Mouse (Mus musculus) heart, adult 2 months (tissue): ENCODE data around the gene Atp6v1g2. TPM values are rescaled to one million over a fixed set of nuclear protein-coding genes. Genes with fewer than 3 reads are reported as not detected.
A peak's percentile ranks its signal among the peaks of the same experiment; 100 is the strongest.

Experiments
- DNase-seq, 2 experiments: peaks; one replicate each; pipeline ENCODE4 v3.0.0; 2021
- H3K27ac ChIP-seq: fragments of 200-600 bp; 2 replicates; pipeline ENCODE4 v1.8.1; 2022
- H3K27me3 ChIP-seq: fragments of 200-500 bp; 2 replicates; pipeline ENCODE4 v1.6.1; 2012; ENCODE audit warnings: mild to moderate bottlenecking, low read length, inconsistent platforms, mixed read lengths; ENCODE audit not compliant: control insufficient read depth, insufficient read depth
- H3K36me3 ChIP-seq: fragments of 200-500 bp; 2 replicates; pipeline ENCODE4 v1.6.1; 2012; ENCODE audit warnings: low read length, inconsistent platforms; ENCODE audit not compliant: control insufficient read depth, insufficient read depth
- H3K4me1 ChIP-seq: fragments of 200-500 bp; 2 replicates; pipeline ENCODE4 v1.6.1; 2011; ENCODE audit warnings: low read length; ENCODE audit not compliant: control insufficient read depth, insufficient read depth
- H3K4me3 ChIP-seq: fragments of 200-600 bp; 2 replicates; pipeline ENCODE4 v1.8.1; 2022
- H3K79me2 ChIP-seq: fragments of 200-500 bp; replicated peaks from 2 replicates; pipeline ENCODE4 v1.6.1; 2012; ENCODE audit warnings: mild to moderate bottlenecking, inconsistent platforms, low read length, moderate library complexity, mixed read lengths; ENCODE audit not compliant: control insufficient read depth, insufficient read depth
- H3K9ac ChIP-seq: fragments of 200-500 bp; 2 replicates; pipeline ENCODE4 v1.6.1; 2012; ENCODE audit warnings: low read depth, mild to moderate bottlenecking, control low read depth, inconsistent platforms, low read length, mixed read lengths
- CTCF ChIP-seq: fragments of 200-600 bp; IDR thresholded peaks from 2 replicates; pipeline ENCODE4 v1.8.1; 2022; ENCODE audit warnings: antibody characterized with exemption, mild to moderate bottlenecking, moderate library complexity
- EP300 ChIP-seq: fragments of 200-500 bp; IDR thresholded peaks from 2 replicates; pipeline ENCODE4 v1.6.1; 2011; ENCODE audit warnings: low read depth, low read length, control low read depth; ENCODE audit not compliant: insufficient read depth
- POLR2A ChIP-seq: fragments of 200-500 bp; IDR thresholded peaks from 2 replicates; pipeline ENCODE4 v1.6.1; 2011; ENCODE audit warnings: mild to moderate bottlenecking, low read depth, low read length, control low read depth; ENCODE audit not compliant: insufficient read depth
- WGBS: fragments of 180-500 bp; shearing (Covaris S2); methylation state at CpG from one replicate; pipeline ENCODE4 v1.1.7; 2018; 5-methylcytosine and 5-hydroxymethylcytosine counted together
- intact Hi-C: fragments of 180-260 bp; cut with DNase I; formaldehyde crosslinking; loops from one replicate; pipeline ENCODE4 v1.15.1; 2025
- polyA plus RNA-seq: library from polyadenylated mRNA; depleted of rRNA; stranded (reverse); fragments of >200 nt; gene quantifications from 2 replicates; pipeline ENCODE4 v1.2.3, GENCODE M21; 2012
- total RNA-seq, 2 experiments: library from RNA; stranded (reverse); gene quantifications; 2 replicates each; pipeline ENCODE4 v1.2.3; 2021

The Atp6v1g2 gene
- total and polyA plus RNA-seq, 3 experiments = 3.0 to 6.4 (median 3.2) TPM

- Histone ChIP-seq H3K4me1 (peaks cover 10% of the 10 kb centered on the region), H3K79me2 (peaks cover 4% of the 10 kb centered on the region), H3K36me3 (peaks cover 19% of the 10 kb centered on the region), H3K27me3 (no peaks in the 10 kb centered on the region), H3K4me3 (no peak overlapping the region), H3K27ac (no peak overlapping the region), H3K9ac (no peak overlapping the region)
- intact Hi-C loops = loop anchor here (10.0 kb wide), 1 partner anchor 414 kb away; the partner anchor contains the start of genes Dxo and Stk19
- DNase-seq = no peak
- 86% methylated on average over 14 of the region's 14 CpGs for WGBS
- TF ChIP-seq POLR2A (no peak), EP300 (no peak), CTCF (no peak)
These were observed 15.5 kb downstream of the Atp6v1g2 start for GRCm38 (mm10) chr17:35248986-35249385.

GRCm38 (mm10) chr17:35249451-35250197 lies 16.2 kb downstream of the Atp6v1g2 start:
- no peak overlapping the region for H3K9ac ChIP-seq
- no peaks in the 10 kb centered on the region for H3K79me2 ChIP-seq
- peaks cover 5% of the 10 kb centered on the region; the same call in 1 of the 2 replicates for H3K4me1 ChIP-seq
- no peak overlapping the region for H3K27ac ChIP-seq
- H3K4me3 ChIP-seq = no peak overlapping the region
- H3K27me3 ChIP-seq = no peaks in the 10 kb centered on the region
- intact Hi-C loops = loop anchor here (10.0 kb wide), 1 partner anchor 415 kb away; the partner anchor contains the start of genes Dxo and Stk19
- H3K36me3 ChIP-seq = peaks cover 13% of the 10 kb centered on the region
- WGBS = 81% methylated on average over 19 of the region's 19 CpGs
- TF ChIP-seq CTCF = no peak
- TF ChIP-seq EP300 = no peak
- TF ChIP-seq POLR2A = no peak
- no peak for DNase-seq

- Histone ChIP-seq H3K36me3 (peaks cover 6% of the 10 kb centered on the region; the same call in 1 of the 2 replicates), H3K4me3 (no peak overlapping the region), H3K79me2 (no peaks in the 10 kb centered on the region), H3K27ac (no peak overlapping the region), H3K27me3 (no peaks in the 10 kb centered on the region), H3K4me1 (peaks cover 5% of the 10 kb centered on the region; the same call in 1 of the 2 replicates), H3K9ac (no peak overlapping the region)
- no peak for DNase-seq
- 91% methylated on average over 3 of the region's 3 CpGs for WGBS
- no peak for TF ChIP-seq POLR2A
- no peak for TF ChIP-seq EP300
- no peak for TF ChIP-seq CTCF
- intact Hi-C loops = no loop called here
These were observed 17.1 kb downstream of the Atp6v1g2 start for GRCm38 (mm10) chr17:35250348-35251120.

- H3K27ac ChIP-seq = no peak overlapping the region
- intact Hi-C loops = no loop called here
- H3K4me3 ChIP-seq = no peak overlapping the region
- 66% methylated on average over 15 of the region's 15 CpGs for WGBS
- H3K79me2 ChIP-seq = no peaks in the 10 kb centered on the region
- H3K9ac ChIP-seq = no peak overlapping the region
- peaks cover 5% of the 10 kb centered on the region; the same call in 1 of the 2 replicates for H3K36me3 ChIP-seq
- TF ChIP-seq POLR2A (no peak), EP300 (0 out of 2 replicates have a peak, but pooled peaks have one; percentile 9), CTCF (no peak)
- peaks cover 2% of the 10 kb centered on the region; the same call in 1 of the 2 replicates for H3K4me1 ChIP-seq
- DNase-seq = no peak
- H3K27me3 ChIP-seq = no peaks in the 10 kb centered on the region
These were observed 17.8 kb downstream of the Atp6v1g2 start for GRCm38 (mm10) chr17:35251162-35251719.

GRCm38 (mm10) chr17:35251981-35252380 lies 18.5 kb downstream of the Atp6v1g2 start:
- Histone ChIP-seq H3K27ac (no peak overlapping the region), H3K27me3 (no peaks in the 10 kb centered on the region), H3K4me3 (no peak overlapping the region), H3K79me2 (no peaks in the 10 kb centered on the region), H3K9ac (no peak overlapping the region), H3K4me1 (no peaks in the 10 kb centered on the region), H3K36me3 (peaks cover 5% of the 10 kb centered on the region; the same call in 1 of the 2 replicates)
- WGBS = 76% methylated on average over 5 of the region's 5 CpGs
- TF ChIP-seq CTCF = no peak
- no peak for TF ChIP-seq EP300
- TF ChIP-seq POLR2A = no peak
- intact Hi-C loops = no loop called here
- DNase-seq = no peak
